Mouse (Mus musculus): ENCODE data around the gene Stpg1. TPM values are rescaled to one million over a fixed set of nuclear protein-coding genes. Genes with fewer than 3 reads are reported as not detected.
A peak's percentile ranks its signal among the peaks of the same experiment; 100 is the strongest.

Gene Stpg1
- polyA plus RNA-seq, 1 experiment from 2014 or later, result 0.19 TPM

DNA sequence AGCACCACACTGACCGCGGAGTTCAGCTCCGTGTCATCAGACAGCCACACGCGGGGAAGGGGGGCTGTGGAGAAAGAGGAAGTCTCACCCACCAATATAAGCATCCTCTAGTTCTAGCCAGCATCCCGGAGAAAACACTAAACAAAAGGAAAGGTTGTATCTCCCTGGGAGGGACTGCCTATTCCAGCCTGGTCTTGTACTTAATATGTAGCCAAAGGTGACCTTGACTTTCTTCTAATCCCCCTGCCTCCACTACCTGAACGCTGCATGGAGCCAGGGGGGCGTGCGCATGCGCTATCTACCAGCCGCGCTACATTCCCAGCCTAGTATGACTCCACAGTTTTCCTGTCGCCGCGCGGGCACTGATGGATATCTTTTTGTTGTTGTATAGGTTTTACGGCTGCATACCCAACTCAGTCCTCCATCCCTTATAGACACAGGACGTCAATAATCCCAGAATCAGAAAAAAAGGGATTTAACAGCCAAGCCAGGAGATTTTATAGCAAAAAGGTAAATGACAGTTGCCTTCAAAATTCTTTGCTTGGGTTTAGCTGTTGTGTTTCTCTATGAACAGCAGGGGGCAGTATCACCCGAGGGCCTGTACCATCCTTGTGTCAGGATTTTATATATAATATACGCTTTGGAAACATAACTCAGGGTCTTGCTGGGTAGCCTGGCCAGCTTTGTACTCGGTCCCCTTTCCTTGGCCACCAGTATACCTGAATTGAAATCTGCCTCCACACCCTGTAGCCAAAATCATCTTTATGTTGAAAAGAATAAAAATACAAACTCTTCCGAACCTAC, 13.2 kb downstream of the Stpg1 start:
- Histone ChIP-seq H3K4me1 (ENCODE audit: control insufficient read depth, insufficient read depth, low read length) (0 out of 2 replicates have a peak, but pooled peaks cover 3% of the 10 kb centered on the region), H3K9me3 (replicated peaks; ENCODE audit: control insufficient read depth, low read length) (no peaks in the 10 kb centered on the region), H3K27ac (ENCODE audit: low read depth, low read length) (no peak overlapping the region), H3K4me2 (ENCODE audit: low read length) (peak overlapping the region; percentile 51), H3K27me3 (replicated peaks; ENCODE audit: control insufficient read depth, insufficient read depth, low read length) (no peaks in the 10 kb centered on the region), H3K9ac (ENCODE audit: low read length) (peak overlapping the region; percentile 40; the same call in 1 of the 2 replicates), H3K36me3 (ENCODE audit: control insufficient read depth, insufficient read depth, low read length) (no peaks in the 10 kb centered on the region), H3K4me3 (ENCODE audit: low read depth, low read length) (peak overlapping the region; percentile 17)
- DNase-seq (ENCODE audit: low spot score) (peak; percentile 74), ATAC-seq (peak; percentile 68)
- WGBS, result 12% methylated on average over 22 of the region's 22 CpGs

- Histone ChIP-seq H3K4me3 (ENCODE audit: low read depth, low read length) (no peak overlapping the region), H3K27me3 (replicated peaks; ENCODE audit: control insufficient read depth, insufficient read depth, low read length) (no peaks in the 10 kb centered on the region), H3K27ac (ENCODE audit: low read depth, low read length) (no peak overlapping the region), H3K9ac (ENCODE audit: low read length) (peak overlapping the region; percentile 48; the same call in 1 of the 2 replicates), H3K36me3 (ENCODE audit: control insufficient read depth, insufficient read depth, low read length) (no peaks in the 10 kb centered on the region), H3K4me2 (ENCODE audit: low read length) (peak overlapping the region; percentile 42), H3K4me1 (ENCODE audit: control insufficient read depth, insufficient read depth, low read length) (0 out of 2 replicates have a peak, but pooled peaks cover 3% of the 10 kb centered on the region), H3K9me3 (replicated peaks; ENCODE audit: control insufficient read depth, low read length) (no peaks in the 10 kb centered on the region)
- ATAC-seq (peak; percentile 57), DNase-seq (ENCODE audit: low spot score) (peak; percentile 94)
- WGBS, result 11% methylated on average over 13 of the region's 13 CpGs
Measured at GRCm38 (mm10) chr4:135508419-135509039, 13.9 kb downstream of the Stpg1 start.

DNA sequence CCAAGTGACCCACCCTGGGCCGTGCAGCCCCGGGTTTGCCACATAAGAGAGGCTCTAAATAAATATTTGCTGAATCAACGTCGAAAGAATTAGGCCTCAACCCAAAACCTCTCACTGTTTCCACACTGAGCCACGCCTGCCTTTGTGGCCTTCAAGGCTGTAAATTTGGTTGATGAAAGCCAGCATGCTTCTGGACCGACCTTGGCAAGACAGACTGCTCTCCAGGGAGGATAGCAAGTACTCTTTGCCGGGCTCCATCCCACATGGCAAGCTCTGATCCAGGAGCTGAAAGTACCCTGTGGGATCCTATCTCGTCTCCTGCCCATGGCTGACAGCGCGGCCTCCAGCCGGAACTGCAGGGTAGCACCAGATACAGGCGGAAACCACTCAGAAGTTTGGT, 14.9 kb downstream of the Stpg1 start:
- H3K9me3 ChIP-seq (replicated peaks; ENCODE audit: control insufficient read depth, low read length), result no peaks in the 10 kb centered on the region
- no peaks in the 10 kb centered on the region for H3K27me3 ChIP-seq (replicated peaks; ENCODE audit: control insufficient read depth, insufficient read depth, low read length)
- no peaks in the 10 kb centered on the region for H3K36me3 ChIP-seq (ENCODE audit: control insufficient read depth, insufficient read depth, low read length)
- H3K4me3 ChIP-seq (ENCODE audit: low read depth, low read length), result no peak overlapping the region
- no peak overlapping the region for H3K27ac ChIP-seq (ENCODE audit: low read depth, low read length)
- no peak for ATAC-seq
- H3K4me1 ChIP-seq (ENCODE audit: control insufficient read depth, insufficient read depth, low read length), result 0 out of 2 replicates have a peak, but pooled peaks cover 3% of the 10 kb centered on the region
- WGBS, result 70% methylated on average over 12 of the region's 12 CpGs
- H3K9ac ChIP-seq (ENCODE audit: low read length), result no peak overlapping the region
- no peak overlapping the region for H3K4me2 ChIP-seq (ENCODE audit: low read length)
- no peak for DNase-seq (ENCODE audit: low spot score)

- Histone ChIP-seq H3K4me1 (ENCODE audit: control insufficient read depth, insufficient read depth, low read length) (0 out of 2 replicates have a peak, but pooled peaks cover under 1% of the 10 kb centered on the region), H3K36me3 (ENCODE audit: control insufficient read depth, insufficient read depth, low read length) (no peaks in the 10 kb centered on the region), H3K4me2 (ENCODE audit: low read length) (no peak overlapping the region), H3K4me3 (ENCODE audit: low read depth, low read length) (no peak overlapping the region), H3K27ac (ENCODE audit: low read depth, low read length) (no peak overlapping the region), H3K9me3 (replicated peaks; ENCODE audit: control insufficient read depth, low read length) (no peaks in the 10 kb centered on the region), H3K27me3 (replicated peaks; ENCODE audit: control insufficient read depth, insufficient read depth, low read length) (no peaks in the 10 kb centered on the region), H3K9ac (ENCODE audit: low read length) (no peak overlapping the region)
- 85% methylated on average over 7 of the region's 7 CpGs for WGBS
- ATAC-seq (no peak), DNase-seq (ENCODE audit: low spot score) (no peak)
Measured at GRCm38 (mm10) chr4:135513865-135514264, 19.3 kb downstream of the Stpg1 start.

DNA sequence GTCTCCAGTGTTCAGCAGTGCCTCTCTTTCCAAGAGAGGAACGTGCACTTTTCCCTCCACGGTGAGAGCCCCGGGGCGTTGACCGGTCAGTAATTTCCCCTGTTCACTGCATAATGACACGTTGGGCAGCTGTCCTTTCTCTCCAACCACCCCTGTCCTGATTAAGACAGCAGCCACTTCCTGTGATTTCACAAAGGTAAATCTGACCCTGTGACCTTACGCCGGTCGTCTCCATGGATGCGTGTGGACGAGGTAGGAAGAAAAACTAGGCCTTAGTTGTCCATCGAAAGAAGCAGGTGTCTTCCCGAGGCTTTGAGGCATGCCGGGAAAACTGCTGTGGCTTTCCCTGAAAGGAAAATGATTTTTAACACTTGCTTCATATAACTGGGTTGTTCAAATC, 20.3 kb downstream of the Stpg1 start:
- H3K36me3 ChIP-seq (ENCODE audit: control insufficient read depth, insufficient read depth, low read length), result no peaks in the 10 kb centered on the region
- H3K9me3 ChIP-seq (replicated peaks; ENCODE audit: control insufficient read depth, low read length), result no peaks in the 10 kb centered on the region
- H3K4me2 ChIP-seq (ENCODE audit: low read length), result no peak overlapping the region
- WGBS, result 68% methylated on average over 14 of the region's 14 CpGs
- ATAC-seq, result no peak
- H3K27ac ChIP-seq (ENCODE audit: low read depth, low read length), result no peak overlapping the region
- no peaks in the 10 kb centered on the region for H3K4me1 ChIP-seq (ENCODE audit: control insufficient read depth, insufficient read depth, low read length)
- H3K27me3 ChIP-seq (replicated peaks; ENCODE audit: control insufficient read depth, insufficient read depth, low read length), result no peaks in the 10 kb centered on the region
- DNase-seq (ENCODE audit: low spot score), result no peak
- no peak overlapping the region for H3K9ac ChIP-seq (ENCODE audit: low read length)
- H3K4me3 ChIP-seq (ENCODE audit: low read depth, low read length), result no peak overlapping the region

DNA sequence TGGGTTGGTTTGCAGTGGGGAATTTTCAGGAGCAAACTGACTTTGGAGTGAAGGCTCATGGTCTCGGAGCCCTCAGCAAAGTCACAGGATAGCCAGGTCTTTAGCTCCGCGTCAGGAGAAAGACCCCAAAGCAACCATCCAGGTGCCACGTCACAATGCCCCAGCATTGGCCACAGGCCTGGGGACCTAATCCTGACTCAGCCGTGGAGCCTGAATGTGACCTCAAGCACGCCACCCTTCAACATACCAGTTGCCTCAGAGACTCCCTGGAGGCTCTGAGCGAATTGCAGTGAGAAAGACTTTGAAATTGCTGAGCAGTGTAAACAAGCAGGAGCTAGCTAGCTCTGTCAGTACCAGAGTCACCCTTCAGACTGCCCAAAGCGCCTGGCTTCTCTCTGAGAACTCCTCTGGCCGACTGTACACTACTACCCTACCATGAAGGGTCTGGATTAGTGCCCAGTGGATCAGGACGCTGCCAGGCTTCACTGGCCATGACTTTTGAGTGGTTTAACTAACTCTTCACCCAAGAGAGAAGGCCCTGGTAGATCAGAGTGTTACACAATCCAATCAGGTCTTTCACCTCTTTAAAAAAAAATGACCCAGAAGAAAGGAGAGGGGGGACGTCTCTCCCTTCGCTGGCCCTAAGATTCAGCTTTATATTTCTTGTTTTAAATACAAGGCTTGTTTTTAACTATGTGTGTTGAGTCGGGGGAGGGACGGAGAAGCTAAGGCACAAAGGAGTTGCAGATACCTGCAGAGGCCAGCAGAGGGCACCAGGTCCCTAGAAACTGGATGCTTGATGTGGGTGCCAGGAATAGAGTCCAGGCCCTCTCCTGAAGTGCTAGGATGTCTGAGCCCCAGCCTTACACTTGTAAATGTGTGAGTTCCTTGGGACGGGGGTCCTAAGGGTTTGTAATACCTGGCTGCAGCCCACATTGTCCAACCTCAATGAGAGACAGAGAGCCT, 22.0 kb downstream of the Stpg1 start:
- DNase-seq (ENCODE audit: low spot score) (peak; percentile 47), ATAC-seq (no peak)
- Histone ChIP-seq H3K4me3 (ENCODE audit: low read depth, low read length) (no peak overlapping the region), H3K4me2 (ENCODE audit: low read length) (no peak overlapping the region), H3K27me3 (replicated peaks; ENCODE audit: control insufficient read depth, insufficient read depth, low read length) (no peaks in the 10 kb centered on the region), H3K9me3 (replicated peaks; ENCODE audit: control insufficient read depth, low read length) (no peaks in the 10 kb centered on the region), H3K36me3 (ENCODE audit: control insufficient read depth, insufficient read depth, low read length) (no peaks in the 10 kb centered on the region), H3K4me1 (ENCODE audit: control insufficient read depth, insufficient read depth, low read length) (no peaks in the 10 kb centered on the region), H3K9ac (ENCODE audit: low read length) (no peak overlapping the region), H3K27ac (ENCODE audit: low read depth, low read length) (no peak overlapping the region)
- WGBS, result 65% methylated on average over 15 of the region's 15 CpGs

- H3K27ac ChIP-seq (ENCODE audit: low read depth, low read length), result no peak overlapping the region
- no peak for DNase-seq (ENCODE audit: low spot score)
- H3K36me3 ChIP-seq (ENCODE audit: control insufficient read depth, insufficient read depth, low read length), result no peaks in the 10 kb centered on the region
- no peaks in the 10 kb centered on the region for H3K4me1 ChIP-seq (ENCODE audit: control insufficient read depth, insufficient read depth, low read length)
- WGBS, result 86% methylated on average over 12 of the region's 12 CpGs
- H3K27me3 ChIP-seq (replicated peaks; ENCODE audit: control insufficient read depth, insufficient read depth, low read length), result no peaks in the 10 kb centered on the region
- H3K9ac ChIP-seq (ENCODE audit: low read length), result no peak overlapping the region
- H3K4me3 ChIP-seq (ENCODE audit: low read depth, low read length), result no peak overlapping the region
- no peak for ATAC-seq
- H3K4me2 ChIP-seq (ENCODE audit: low read length), result no peak overlapping the region
- no peaks in the 10 kb centered on the region for H3K9me3 ChIP-seq (replicated peaks; ENCODE audit: control insufficient read depth, low read length)
Measured at GRCm38 (mm10) chr4:135518135-135518534, 23.5 kb downstream of the Stpg1 start.

DNA sequence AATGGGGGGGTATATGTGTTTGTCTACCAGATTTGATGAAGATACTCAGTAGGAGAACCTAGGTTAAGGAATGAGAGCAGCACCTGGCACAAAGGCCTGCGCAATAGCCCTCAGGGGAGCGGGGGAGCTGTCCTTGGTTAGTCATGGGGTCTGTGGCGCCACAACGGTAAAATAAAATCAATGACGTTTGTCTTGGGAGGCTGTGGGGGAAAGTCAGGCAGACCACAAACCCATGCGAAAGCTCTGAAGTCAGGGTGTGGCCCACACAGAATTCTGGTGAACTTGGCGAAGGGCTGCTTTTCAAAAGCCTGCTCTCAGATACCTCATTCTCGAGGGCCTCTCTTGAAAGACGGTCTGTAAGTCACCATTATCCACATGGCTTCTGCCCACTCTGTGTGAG, 25.8 kb downstream of the Stpg1 start:
- peaks cover 10% of the 10 kb centered on the region; the same call in 1 of the 2 replicates for H3K4me1 ChIP-seq (ENCODE audit: control insufficient read depth, insufficient read depth, low read length)
- no peaks in the 10 kb centered on the region for H3K27me3 ChIP-seq (replicated peaks; ENCODE audit: control insufficient read depth, insufficient read depth, low read length)
- H3K4me2 ChIP-seq (ENCODE audit: low read length), result no peak overlapping the region
- H3K36me3 ChIP-seq (ENCODE audit: control insufficient read depth, insufficient read depth, low read length), result no peaks in the 10 kb centered on the region
- H3K9me3 ChIP-seq (replicated peaks; ENCODE audit: control insufficient read depth, low read length), result no peaks in the 10 kb centered on the region
- H3K9ac ChIP-seq (ENCODE audit: low read length), result no peak overlapping the region
- 80% methylated on average over 9 of the region's 9 CpGs for WGBS
- no peak overlapping the region for H3K4me3 ChIP-seq (ENCODE audit: low read depth, low read length)
- no peak overlapping the region for H3K27ac ChIP-seq (ENCODE audit: low read depth, low read length)
- DNase-seq (ENCODE audit: low spot score) (no peak), ATAC-seq (no peak)
